In the genomic region with DNA sequence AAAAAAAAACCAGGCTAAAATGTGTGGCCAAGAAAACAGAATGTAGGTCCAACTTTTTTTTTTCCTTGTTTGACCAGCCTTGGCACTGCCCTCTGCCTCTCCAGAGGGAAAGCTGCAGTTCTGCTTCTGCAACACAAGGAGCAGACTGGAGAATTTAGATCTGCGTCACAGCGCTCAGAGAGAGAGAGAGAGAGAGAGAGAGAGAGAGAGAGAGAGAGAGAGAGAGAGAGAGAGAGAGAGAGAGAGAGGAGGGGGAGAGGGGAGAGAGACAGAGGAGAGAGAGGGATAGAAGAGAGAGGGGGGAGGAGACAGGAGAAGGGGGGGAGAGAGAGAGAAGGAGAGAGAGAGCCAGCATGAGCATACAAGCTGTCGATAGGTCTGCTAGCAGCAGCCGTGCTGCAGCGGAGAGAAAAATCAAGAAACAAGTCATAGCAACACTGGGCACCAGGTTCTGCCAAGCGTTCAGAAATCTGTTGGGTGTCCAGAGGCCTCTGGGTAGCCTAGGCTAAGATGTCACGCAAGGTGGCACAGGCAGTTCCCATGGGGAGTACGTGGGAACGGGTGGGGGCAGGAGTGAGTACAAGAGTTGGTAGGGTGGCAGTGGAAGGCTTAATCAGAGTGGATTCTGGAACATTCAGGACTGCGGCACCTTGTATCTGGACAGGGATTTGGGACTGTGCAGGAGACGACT, we compare ENCODE assay signal across 8 mouse cellular contexts.
DNase-seq lines count a peak whose midpoint lies in the region; ATAC-seq and TF ChIP-seq lines count a peak whose summit lies in the region.

No protein-coding gene starts in this region.

- WGBS in hindbrain, embryonic 16.5 days: 51% methylated on average over 11 of the region's 11 CpGs
- 79% methylated on average over 11 of the region's 11 CpGs for WGBS in neural tube, embryonic 12.5 days

- no peaks in the 10 kb centered on the region for H3K27me3 ChIP-seq in hindbrain, embryonic 16.5 days (replicated peaks; ENCODE audit: control insufficient read depth, insufficient read depth, low read length)
- H3K27me3 ChIP-seq in neural tube, embryonic 12.5 days (replicated peaks): no peaks in the 10 kb centered on the region

- peak; percentile 31 for DNase-seq in NIH3T3 (ENCODE audit: low read depth)
- peak; percentile 80 for DNase-seq in brain, embryonic 14.5 days (ENCODE audit: low read depth)
- peak; percentile 71 to 77 for DNase-seq in layer of hippocampus, postnatal 36 days
- peak; percentile 34 for DNase-seq in urinary bladder, postnatal 25 days (ENCODE audit: low spot score)

- peak overlapping the region; percentile 29 for H3K4me3 ChIP-seq in hindbrain, embryonic 16.5 days (ENCODE audit: low read length)
- no peak overlapping the region for H3K4me3 ChIP-seq in neural tube, embryonic 12.5 days

- no peaks in the 10 kb centered on the region for H3K36me3 ChIP-seq in hindbrain, embryonic 16.5 days (ENCODE audit: control insufficient read depth, insufficient read depth, low read length)
- no peaks in the 10 kb centered on the region for H3K36me3 ChIP-seq in neural tube, embryonic 12.5 days

- no peak for TF ChIP-seq POLR2A in brain, embryonic 14.5 days (IDR thresholded peaks at IDR 0.05; ENCODE audit: borderline replicate concordance, extremely low read depth, insufficient read depth, insufficient read length, poor library complexity, severe bottlenecking)

- H3K9ac ChIP-seq in hindbrain, embryonic 16.5 days (ENCODE audit: low read depth, low read length): peak overlapping the region; percentile 38
- no peak overlapping the region for H3K9ac ChIP-seq in neural tube, embryonic 12.5 days

- H3K4me2 ChIP-seq in hindbrain, embryonic 16.5 days (ENCODE audit: low read length): peak overlapping the region; percentile 58
- no peak overlapping the region for H3K4me2 ChIP-seq in neural tube, embryonic 12.5 days (replicated peaks)

- TF ChIP-seq CTCF in brain, embryonic 14.5 days (IDR thresholded peaks at IDR 0.05; ENCODE audit: borderline replicate concordance, extremely low read depth, insufficient read depth, insufficient read length): peak; percentile 40; the same call in 1 of the 2 replicates

- no peaks in the 10 kb centered on the region for H3K9me3 ChIP-seq in hindbrain, embryonic 16.5 days (ENCODE audit: control insufficient read depth, low read length)
- H3K9me3 ChIP-seq in neural tube, embryonic 12.5 days: no peaks in the 10 kb centered on the region

- peaks cover 5% of the 10 kb centered on the region; the same call in 1 of the 2 replicates for H3K4me1 ChIP-seq in hindbrain, embryonic 16.5 days (ENCODE audit: control insufficient read depth, insufficient read depth, low read depth, low read length)
- no peaks in the 10 kb centered on the region for H3K4me1 ChIP-seq in neural tube, embryonic 12.5 days

- peak overlapping the region; percentile 67 for H3K27ac ChIP-seq in hindbrain, embryonic 16.5 days (ENCODE audit: low read depth, low read length)
- no peak overlapping the region for H3K27ac ChIP-seq in neural tube, embryonic 12.5 days

- peak; percentile 41 for ATAC-seq in frontal cortex, adult (ENCODE audit: low TSS enrichment)
- ATAC-seq in hindbrain, embryonic 16.5 days: peak; percentile 85
- 0 out of 2 replicates have a peak, but pooled peaks have one; percentile 39 for ATAC-seq in neural tube, embryonic 12.5 days (ENCODE audit: low FRiP score, low read depth)
- no peak for ATAC-seq in monocyte, adult 5-6 weeks (replicated peaks; ENCODE audit: insufficient number of reproducible peaks, low FRiP score, low TSS enrichment, poor library complexity, severe bottlenecking)
